Mouse (Mus musculus) frontal cortex, postnatal 10 days (tissue): ENCODE data around the gene Prpf6.
A peak's percentile ranks its signal among the peaks of the same experiment; 100 is the strongest.

ENCODE experiments used
- DNase-seq, 2 experiments: peaks; one replicate each; pipeline ENCODE4 v3.0.0; 2022; ENCODE audit warnings: low spot score in 2 of 2, mixed read lengths in 1 of 2

Gene Prpf6

GRCm38 (mm10) chr2:181579681-181580080, 12.0 kb upstream of the Prpf6 start:
- peak in 1 of 2 experiments; percentile 4 for DNase-seq

- DNase-seq: peak; percentile 2 to 6
Measured at GRCm38 (mm10) chr2:181580131-181580772, 11.4 kb upstream of the Prpf6 start.

GRCm38 (mm10) chr2:181581016-181581401, 10.7 kb upstream of the Prpf6 start:
- DNase-seq: peak; percentile 72 to 76

- DNase-seq: peak; percentile 72 to 85
Measured at GRCm38 (mm10) chr2:181581402-181582120, 10.1 kb upstream of the Prpf6 start.

GRCm38 (mm10) chr2:181582358-181582757, 9.3 kb upstream of the Prpf6 start:
- DNase-seq: peak in 1 of 2 experiments; percentile 13

GRCm38 (mm10) chr2:181582939-181583338, 8.7 kb upstream of the Prpf6 start:
- DNase-seq: peak in 1 of 2 experiments; percentile 21

GRCm38 (mm10) chr2:181583460-181584257, 8.0 kb upstream of the Prpf6 start:
- peak in 1 of 2 experiments; percentile 3 for DNase-seq

GRCm38 (mm10) chr2:181584411-181584942, 7.2 kb upstream of the Prpf6 start, which contains the start of gene Uckl1:
Uckl1 (minus strand) TSS chr2:181584892.
- peak in 1 of 2 experiments; percentile 6 for DNase-seq

GRCm38 (mm10) chr2:181585506-181585905, 6.2 kb upstream of the Prpf6 start:
- DNase-seq: peak in 1 of 2 experiments; percentile 4

GRCm38 (mm10) chr2:181586124-181586523, 5.5 kb upstream of the Prpf6 start:
- peak in 1 of 2 experiments; percentile 4 for DNase-seq

GRCm38 (mm10) chr2:181587796-181588195, 3.9 kb upstream of the Prpf6 start:
- no peak for DNase-seq

GRCm38 (mm10) chr2:181588229-181588780, 3.4 kb upstream of the Prpf6 start:
- no peak for DNase-seq

- no peak for DNase-seq
Measured at GRCm38 (mm10) chr2:181589011-181589731, 2.5 kb upstream of the Prpf6 start.

GRCm38 (mm10) chr2:181589732-181590105, 1.9 kb upstream of the Prpf6 start:
- DNase-seq: no peak

GRCm38 (mm10) chr2:181590471-181590870, 1.2 kb upstream of the Prpf6 start:
- DNase-seq: no peak

GRCm38 (mm10) chr2:181592231-181593041, 768 bp downstream of the Prpf6 start, which contains the start of gene Zfp512b:
Zfp512b (minus strand) TSS chr2:181592803.
- peak in 1 of 2 experiments; percentile 78 for DNase-seq

GRCm38 (mm10) chr2:181593042-181593421, 1.4 kb downstream of the Prpf6 start:
- DNase-seq: no peak

GRCm38 (mm10) chr2:181593937-181594336, 2.3 kb downstream of the Prpf6 start:
- DNase-seq: no peak

- peak in 1 of 2 experiments; percentile 27 for DNase-seq
Measured at GRCm38 (mm10) chr2:181594946-181595696, 3.5 kb downstream of the Prpf6 start.
